Mouse (Mus musculus): ENCODE results near the gene Hipk4.

- TF ChIP-seq CTCF (IDR thresholded peaks at IDR 0.05; ENCODE audit: low read depth) (no peak), EP300 (optimal IDR thresholded peaks at IDR 0.05) (no peak)
These were observed 13.6 kb downstream of the Hipk4 start for GRCm38 (mm10) chr7:27536618-27537017.
